Mouse (Mus musculus): Measurements from ENCODE around the gene Sppl2c.

Sppl2c gene

GRCm38 (mm10) chr11:104237958-104238747, 52.0 kb downstream of the Sppl2c start:
- in situ Hi-C loops (cut with MboI, MseI) = no loop called here
